Mouse (Mus musculus): ENCODE results near the gene Egflam. TPM values are rescaled to one million over a fixed set of nuclear protein-coding genes. Genes with fewer than 3 reads are reported as not detected.
A peak's percentile ranks its signal among the peaks of the same experiment; 100 is the strongest.

Gene Egflam
- polyA plus RNA-seq, 1 experiment from 2014 or later, result 11.3 TPM

GRCm38 (mm10) chr15:7299892-7300291, 98.3 kb downstream of the Egflam start:
- no peaks in the 10 kb centered on the region for H3K27me3 ChIP-seq (replicated peaks; ENCODE audit: control insufficient read depth, insufficient read depth, low read length)
- no peaks in the 10 kb centered on the region for H3K36me3 ChIP-seq (ENCODE audit: control insufficient read depth, insufficient read depth, low read length)
- no peak overlapping the region for H3K4me3 ChIP-seq (ENCODE audit: low read length)
- no peaks in the 10 kb centered on the region for H3K9me3 ChIP-seq (ENCODE audit: control insufficient read depth, low read length)
- WGBS, result 90% methylated on average over 1 of the region's 1 CpGs
- no peak overlapping the region for H3K9ac ChIP-seq (ENCODE audit: low read depth, low read length)
- H3K27ac ChIP-seq (ENCODE audit: low read depth, low read length), result no peak overlapping the region
- no peaks in the 10 kb centered on the region for H3K4me1 ChIP-seq (ENCODE audit: control insufficient read depth, insufficient read depth, low read depth, low read length)
- ATAC-seq, result no peak
- no peak overlapping the region for H3K4me2 ChIP-seq (ENCODE audit: low read length)

GRCm38 (mm10) chr15:7295199-7295598, 103.0 kb downstream of the Egflam start:
- Histone ChIP-seq H3K4me1 (ENCODE audit: control insufficient read depth, insufficient read depth, low read depth, low read length) (peaks cover 5% of the 10 kb centered on the region; the same call in 1 of the 2 replicates), H3K9me3 (ENCODE audit: control insufficient read depth, low read length) (no peaks in the 10 kb centered on the region), H3K9ac (ENCODE audit: low read depth, low read length) (no peak overlapping the region), H3K4me3 (ENCODE audit: low read length) (no peak overlapping the region), H3K27ac (ENCODE audit: low read depth, low read length) (no peak overlapping the region), H3K4me2 (ENCODE audit: low read length) (no peak overlapping the region), H3K27me3 (replicated peaks; ENCODE audit: control insufficient read depth, insufficient read depth, low read length) (no peaks in the 10 kb centered on the region), H3K36me3 (ENCODE audit: control insufficient read depth, insufficient read depth, low read length) (no peaks in the 10 kb centered on the region)
- WGBS, result 100% methylated on average over 1 of the region's 1 CpGs
- ATAC-seq, result no peak

- peak; percentile 58; the same call in 1 of the 2 replicates for ATAC-seq
- H3K4me2 ChIP-seq (ENCODE audit: low read length), result no peak overlapping the region
- H3K36me3 ChIP-seq (ENCODE audit: control insufficient read depth, insufficient read depth, low read length), result no peaks in the 10 kb centered on the region
Observed at GRCm38 (mm10) chr15:7292854-7293253, 105.3 kb downstream of the Egflam start.

DNA sequence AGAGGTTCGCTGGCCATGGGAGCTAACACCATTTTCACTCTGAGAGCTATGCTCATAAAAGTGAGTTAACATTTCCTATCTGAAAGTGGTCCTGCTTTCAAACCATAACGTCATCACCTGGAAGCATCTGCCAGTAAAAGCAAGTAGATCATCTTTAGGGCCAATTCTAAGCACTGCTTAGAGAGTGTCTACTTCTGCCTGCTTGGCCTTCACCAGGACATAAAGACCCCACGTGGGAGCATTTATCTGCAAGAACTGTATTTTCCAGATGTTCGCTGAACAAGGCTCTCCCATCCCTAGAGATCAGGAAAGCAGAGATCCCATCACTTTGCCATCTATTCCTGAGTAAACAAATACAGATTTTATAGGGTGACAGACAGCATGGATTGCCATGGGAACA, 108.2 kb downstream of the Egflam start:
- Histone ChIP-seq H3K4me3 (ENCODE audit: low read length) (no peak overlapping the region), H3K9me3 (ENCODE audit: control insufficient read depth, low read length) (no peaks in the 10 kb centered on the region), H3K27me3 (replicated peaks; ENCODE audit: control insufficient read depth, insufficient read depth, low read length) (no peaks in the 10 kb centered on the region), H3K4me2 (ENCODE audit: low read length) (no peak overlapping the region), H3K36me3 (ENCODE audit: control insufficient read depth, insufficient read depth, low read length) (no peaks in the 10 kb centered on the region), H3K4me1 (ENCODE audit: control insufficient read depth, insufficient read depth, low read depth, low read length) (peaks cover 5% of the 10 kb centered on the region; the same call in 1 of the 2 replicates), H3K27ac (ENCODE audit: low read depth, low read length) (no peak overlapping the region), H3K9ac (ENCODE audit: low read depth, low read length) (no peak overlapping the region)
- 84% methylated on average over 4 of the region's 4 CpGs for WGBS
- no peak for ATAC-seq

More at GRCm38 (mm10) chr15:7292854-7293253, 105.3 kb downstream of the Egflam start:
- no peak overlapping the region for H3K27ac ChIP-seq (ENCODE audit: low read depth, low read length)
- no peaks in the 10 kb centered on the region for H3K9me3 ChIP-seq (ENCODE audit: control insufficient read depth, low read length)
- H3K27me3 ChIP-seq (replicated peaks; ENCODE audit: control insufficient read depth, insufficient read depth, low read length), result no peaks in the 10 kb centered on the region
- H3K9ac ChIP-seq (ENCODE audit: low read depth, low read length), result no peak overlapping the region
- H3K4me3 ChIP-seq (ENCODE audit: low read length), result no peak overlapping the region
- peaks cover 5% of the 10 kb centered on the region; the same call in 1 of the 2 replicates for H3K4me1 ChIP-seq (ENCODE audit: control insufficient read depth, insufficient read depth, low read depth, low read length)

- no peak overlapping the region for H3K9ac ChIP-seq (ENCODE audit: low read depth, low read length)
- H3K27ac ChIP-seq (ENCODE audit: low read depth, low read length), result no peak overlapping the region
- H3K27me3 ChIP-seq (replicated peaks; ENCODE audit: control insufficient read depth, insufficient read depth, low read length), result no peaks in the 10 kb centered on the region
- WGBS, result 76% methylated on average over 14 of the region's 14 CpGs
- H3K4me1 ChIP-seq (ENCODE audit: control insufficient read depth, insufficient read depth, low read depth, low read length), result peaks cover 5% of the 10 kb centered on the region; the same call in 1 of the 2 replicates
- no peaks in the 10 kb centered on the region for H3K9me3 ChIP-seq (ENCODE audit: control insufficient read depth, low read length)
- no peak overlapping the region for H3K4me3 ChIP-seq (ENCODE audit: low read length)
- H3K4me2 ChIP-seq (ENCODE audit: low read length), result no peak overlapping the region
- no peak for ATAC-seq
- H3K36me3 ChIP-seq (ENCODE audit: control insufficient read depth, insufficient read depth, low read length), result no peaks in the 10 kb centered on the region
Observed at GRCm38 (mm10) chr15:7289516-7289915, 108.7 kb downstream of the Egflam start.

- H3K9me3 ChIP-seq (ENCODE audit: control insufficient read depth, low read length), result no peaks in the 10 kb centered on the region
- H3K4me3 ChIP-seq (ENCODE audit: low read length), result no peak overlapping the region
- no peaks in the 10 kb centered on the region for H3K27me3 ChIP-seq (replicated peaks; ENCODE audit: control insufficient read depth, insufficient read depth, low read length)
- no peak overlapping the region for H3K27ac ChIP-seq (ENCODE audit: low read depth, low read length)
- H3K36me3 ChIP-seq (ENCODE audit: control insufficient read depth, insufficient read depth, low read length), result no peaks in the 10 kb centered on the region
- peaks cover 5% of the 10 kb centered on the region; the same call in 1 of the 2 replicates for H3K4me1 ChIP-seq (ENCODE audit: control insufficient read depth, insufficient read depth, low read depth, low read length)
- no peak overlapping the region for H3K9ac ChIP-seq (ENCODE audit: low read depth, low read length)
- H3K4me2 ChIP-seq (ENCODE audit: low read length), result no peak overlapping the region
- 58% methylated on average over 4 of the region's 4 CpGs for WGBS
- ATAC-seq, result no peak
Observed at GRCm38 (mm10) chr15:7288841-7289424, 109.3 kb downstream of the Egflam start.

GRCm38 (mm10) chr15:7287911-7288310, 110.3 kb downstream of the Egflam start:
- no peak for ATAC-seq
- Histone ChIP-seq H3K4me2 (ENCODE audit: low read length) (no peak overlapping the region), H3K36me3 (ENCODE audit: control insufficient read depth, insufficient read depth, low read length) (no peaks in the 10 kb centered on the region), H3K27ac (ENCODE audit: low read depth, low read length) (no peak overlapping the region), H3K9ac (ENCODE audit: low read depth, low read length) (no peak overlapping the region), H3K9me3 (ENCODE audit: control insufficient read depth, low read length) (no peaks in the 10 kb centered on the region), H3K4me3 (ENCODE audit: low read length) (no peak overlapping the region), H3K4me1 (ENCODE audit: control insufficient read depth, insufficient read depth, low read depth, low read length) (peaks cover 3% of the 10 kb centered on the region; the same call in 1 of the 2 replicates), H3K27me3 (replicated peaks; ENCODE audit: control insufficient read depth, insufficient read depth, low read length) (no peaks in the 10 kb centered on the region)
- WGBS, result 80% methylated on average over 3 of the region's 3 CpGs

DNA sequence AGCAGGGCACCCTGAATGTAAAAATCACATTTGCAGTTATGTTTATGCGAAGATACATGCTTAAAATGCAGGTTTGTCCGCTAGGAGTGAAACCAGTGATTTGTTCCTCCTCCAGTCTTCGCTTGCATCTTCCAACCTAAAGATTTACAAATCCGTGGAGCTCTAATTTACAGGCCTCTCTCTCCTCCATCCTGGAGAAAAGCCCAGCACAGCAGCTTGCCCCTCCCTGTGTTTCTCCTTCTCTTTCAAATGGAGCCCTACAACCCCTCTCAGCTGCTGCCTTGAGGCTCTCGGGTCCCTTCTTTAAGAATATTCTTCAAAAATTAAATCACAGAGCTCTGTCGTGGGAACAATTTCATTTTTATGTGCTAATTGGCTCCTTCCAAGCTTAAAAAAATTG, 116.6 kb downstream of the Egflam start:
- Histone ChIP-seq H3K4me1 (ENCODE audit: control insufficient read depth, insufficient read depth, low read depth, low read length) (no peaks in the 10 kb centered on the region), H3K36me3 (ENCODE audit: control insufficient read depth, insufficient read depth, low read length) (no peaks in the 10 kb centered on the region), H3K27ac (ENCODE audit: low read depth, low read length) (no peak overlapping the region), H3K9me3 (ENCODE audit: control insufficient read depth, low read length) (no peaks in the 10 kb centered on the region), H3K9ac (ENCODE audit: low read depth, low read length) (no peak overlapping the region), H3K27me3 (replicated peaks; ENCODE audit: control insufficient read depth, insufficient read depth, low read length) (no peaks in the 10 kb centered on the region), H3K4me3 (ENCODE audit: low read length) (no peak overlapping the region), H3K4me2 (ENCODE audit: low read length) (no peak overlapping the region)
- no peak for ATAC-seq
- WGBS, result 53% methylated on average over 6 of the region's 6 CpGs

DNA sequence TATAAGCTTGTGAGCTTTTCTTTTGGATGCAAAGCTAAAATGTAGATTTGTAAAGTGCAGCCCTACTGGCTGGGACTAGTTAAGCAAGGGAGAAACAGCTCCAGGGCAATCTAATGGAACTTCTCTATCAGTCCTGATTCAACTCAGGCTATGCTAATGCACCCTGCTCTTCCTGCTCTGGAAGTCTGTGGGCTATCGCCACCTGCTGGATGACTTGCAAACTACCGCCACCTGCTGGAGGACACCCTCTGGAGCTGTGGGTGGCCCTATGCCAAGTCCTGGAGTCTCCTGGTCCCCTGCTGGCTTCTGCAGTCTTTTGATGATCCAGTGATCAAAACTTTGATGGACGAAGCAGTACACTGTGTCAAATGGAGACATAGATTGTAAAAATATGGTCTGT, 134.4 kb downstream of the Egflam start:
- Histone ChIP-seq H3K27ac (ENCODE audit: low read depth, low read length) (no peak overlapping the region), H3K4me3 (ENCODE audit: low read length) (no peak overlapping the region), H3K9ac (ENCODE audit: low read depth, low read length) (no peak overlapping the region), H3K36me3 (ENCODE audit: control insufficient read depth, insufficient read depth, low read length) (no peaks in the 10 kb centered on the region), H3K4me2 (ENCODE audit: low read length) (no peak overlapping the region), H3K4me1 (ENCODE audit: control insufficient read depth, insufficient read depth, low read depth, low read length) (no peaks in the 10 kb centered on the region), H3K27me3 (replicated peaks; ENCODE audit: control insufficient read depth, insufficient read depth, low read length) (no peaks in the 10 kb centered on the region), H3K9me3 (ENCODE audit: control insufficient read depth, low read length) (no peaks in the 10 kb centered on the region)
- peak; percentile 61; the same call in 1 of the 2 replicates for ATAC-seq
- WGBS, result 10% methylated on average over 3 of the region's 3 CpGs

All from hindbrain, embryonic 16.5 days (tissue).